Mouse (Mus musculus): ENCODE measurements around the gene Mip. TPM values are rescaled to one million over a fixed set of nuclear protein-coding genes. Genes with fewer than 3 reads are reported as not detected.
"Not testable (repeated sequence)": the region's sequence is repeated elsewhere in the genome, so short reads cannot be mapped to it uniquely, and the experiment has no call there.

Gene Mip
- not detected for total RNA-seq (2021)

DNA sequence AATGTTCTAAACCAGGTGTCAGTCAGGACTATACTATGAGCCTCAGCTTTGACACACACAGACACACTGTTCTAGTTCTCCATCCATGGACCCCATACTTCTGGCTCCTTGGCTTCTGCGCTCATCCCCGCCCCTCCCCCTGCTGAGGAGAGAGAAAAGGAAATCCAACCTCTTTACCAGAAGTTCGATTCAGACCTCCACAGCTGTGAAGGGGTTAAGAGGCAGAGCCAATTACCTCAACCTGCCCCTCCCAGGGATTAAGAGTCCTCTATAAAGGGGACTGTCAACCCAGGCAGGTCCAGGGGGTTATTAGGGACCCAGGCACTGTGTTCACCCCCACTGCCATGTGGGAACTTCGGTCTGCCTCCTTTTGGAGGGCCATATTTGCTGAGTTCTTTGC is at the start of gene Mip:
Gene Mip (plus strand): TSS at position 301 of the 400 bp plus-strand sequence.
- DNase-seq (ENCODE audit: extremely low spot score in 1 of 2, low spot score in 2 of 2), result no peak
- intact Hi-C loops (cut with DNase I), result no loop called here

DNA sequence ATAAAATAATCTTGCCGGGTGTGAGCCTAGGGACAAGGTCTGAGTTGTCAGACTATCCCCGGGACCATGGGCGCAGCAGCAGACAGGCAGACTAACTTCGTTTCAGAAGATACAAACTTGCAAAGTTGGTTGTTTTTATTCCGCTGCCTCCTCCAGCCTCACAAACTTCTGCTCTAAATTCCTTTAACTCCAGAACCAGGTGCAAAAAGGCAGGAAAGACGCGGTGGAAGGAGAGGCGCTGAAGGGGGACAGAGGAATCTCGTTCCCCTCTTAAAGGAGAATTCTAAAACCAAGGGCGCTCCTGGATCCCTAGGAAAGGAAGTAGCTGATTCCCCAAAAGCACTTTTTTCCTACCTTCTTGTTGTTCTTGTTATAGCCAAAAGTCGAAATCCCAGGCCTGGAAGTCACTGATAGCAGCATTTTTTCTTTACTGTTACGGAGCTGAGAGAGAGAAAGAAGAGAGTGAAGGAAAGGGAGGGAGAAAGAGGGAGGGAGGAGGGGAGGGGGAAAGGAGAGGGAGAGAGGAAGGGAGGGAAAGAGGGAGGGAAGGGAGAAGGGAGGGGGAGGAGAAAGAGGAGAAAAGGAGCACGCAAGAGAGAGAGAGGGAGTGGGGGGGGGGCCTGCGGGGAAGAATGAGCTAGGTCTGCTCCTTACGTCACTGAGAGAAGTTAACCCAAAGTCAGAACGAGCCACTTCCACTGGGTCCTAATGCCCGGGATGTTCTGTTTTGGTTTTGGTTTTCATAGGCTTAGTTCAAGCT is 49.5 kb upstream of the Mip start:
- intact Hi-C loops (cut with DNase I), result no loop called here
- DNase-seq (ENCODE audit: extremely low spot score in 1 of 2, low spot score in 2 of 2), result peak; percentile 25 to 62

DNA sequence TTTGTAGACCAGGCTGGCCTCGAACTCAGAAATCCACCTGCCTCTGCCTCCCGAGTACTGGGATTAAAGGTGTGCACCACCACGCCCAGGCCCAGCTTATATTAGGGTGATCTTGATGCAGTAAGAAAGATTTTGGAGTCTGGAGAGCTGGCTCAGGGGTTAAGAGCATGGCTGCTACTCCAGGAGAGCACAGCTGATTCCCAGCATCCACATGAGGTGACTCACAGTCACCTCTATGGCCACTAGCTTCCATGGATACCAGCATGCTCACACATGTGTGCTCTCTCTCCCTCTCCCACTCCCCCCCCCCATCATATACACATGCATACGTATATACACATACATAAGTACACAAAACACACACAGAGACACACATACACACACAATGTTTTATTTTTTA is 48.3 kb upstream of the Mip start:
- intact Hi-C loops (cut with DNase I), result no loop called here
- no peak for DNase-seq (ENCODE audit: extremely low spot score in 1 of 2, low spot score in 2 of 2)

DNA sequence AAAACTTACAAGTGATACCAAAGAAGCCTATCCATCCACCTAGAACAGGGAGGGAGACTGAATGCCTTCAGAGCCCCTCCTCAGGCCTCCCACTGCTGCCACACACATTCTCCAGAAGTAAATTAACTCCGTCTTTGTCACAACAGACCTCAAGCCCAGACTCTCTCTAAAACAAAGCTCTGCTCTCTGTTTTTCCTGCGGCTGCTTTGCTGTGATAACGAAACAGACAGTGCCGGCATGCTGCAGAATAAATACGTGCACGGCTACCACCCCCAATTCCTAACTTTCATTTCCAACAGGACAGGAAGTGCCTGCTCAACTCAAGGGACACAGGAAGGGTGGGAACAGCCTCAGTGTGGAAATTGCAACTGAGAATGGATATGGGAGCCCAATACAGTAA is 45.6 kb upstream of the Mip start, which contains the start of gene Rbms2:
Gene Rbms2 (minus strand): TSS at position 309 of the 400 bp plus-strand sequence.
- DNase-seq (ENCODE audit: extremely low spot score in 1 of 2, low spot score in 2 of 2), result no peak

DNA sequence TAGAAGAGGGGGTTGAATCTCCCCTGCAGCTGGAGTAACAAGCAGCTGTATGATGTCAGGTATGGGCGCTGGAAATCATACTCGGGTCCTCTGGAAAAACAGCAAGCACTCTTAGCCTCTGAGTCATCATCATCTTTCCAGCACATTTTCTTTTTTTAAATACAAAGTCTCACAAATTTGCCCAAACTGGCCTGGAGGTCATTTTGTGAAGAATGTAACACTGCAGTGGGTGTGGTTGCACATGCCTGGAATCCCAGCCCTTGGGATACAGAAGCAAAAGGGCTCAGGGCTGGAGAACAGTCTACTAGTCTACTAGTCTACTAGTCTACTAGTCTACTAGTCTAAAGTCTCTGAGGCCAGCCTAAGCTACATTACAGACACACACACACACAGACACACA is 41.3 kb upstream of the Mip start:
- intact Hi-C loops (cut with DNase I), result loop anchor here (10.0 kb wide), 1 partner anchor 449 kb away; the partner anchor contains the start of gene Zbtb39
- DNase-seq (ENCODE audit: extremely low spot score in 1 of 2, low spot score in 2 of 2), result no peak

More for the DNA sequence above, 45.6 kb upstream of the Mip start, which contains the start of gene Rbms2:
- intact Hi-C loops (cut with DNase I), result loop anchor here (10.0 kb wide), 1 partner anchor 445 kb away; the partner anchor contains the start of gene Zbtb39

DNA sequence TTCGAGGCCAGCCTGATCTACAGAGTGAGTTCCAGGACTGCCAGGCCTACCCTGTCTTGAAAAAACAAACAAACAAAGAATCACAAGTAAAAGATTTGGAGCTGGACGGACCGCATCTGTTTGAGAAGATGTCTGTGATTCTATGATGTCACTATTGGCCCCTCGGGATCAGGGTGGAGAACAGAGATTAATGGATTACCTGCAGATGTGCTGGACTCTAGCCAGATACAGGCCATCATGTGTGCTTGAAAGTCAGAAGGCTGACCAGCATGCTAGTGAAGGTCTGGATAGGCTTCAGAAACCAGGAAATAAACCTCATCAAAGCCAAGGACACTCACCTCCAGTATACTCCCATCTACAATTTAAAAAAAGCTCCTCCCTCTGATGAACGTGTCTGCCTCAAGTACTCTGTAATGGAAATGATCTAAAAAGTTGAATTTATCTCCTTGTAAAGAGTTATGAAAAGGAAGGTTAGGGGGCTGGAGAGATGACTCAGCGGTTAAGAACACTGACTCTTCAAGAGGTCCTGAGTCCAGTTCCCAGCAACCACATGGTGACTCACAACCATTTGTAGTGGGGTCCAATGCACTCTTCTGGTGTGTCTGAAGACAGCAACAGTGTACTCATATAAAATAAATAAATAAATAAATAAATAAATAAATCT is 40.2 kb upstream of the Mip start:
- DNase-seq (ENCODE audit: extremely low spot score in 1 of 2, low spot score in 2 of 2), result no peak
- intact Hi-C loops (cut with DNase I), result loop anchor here (5.0 to 10.0 kb wide), 2 partner anchors 93 to 451 kb away; partner anchors contain the start of genes Baz2a and Zbtb39

DNA sequence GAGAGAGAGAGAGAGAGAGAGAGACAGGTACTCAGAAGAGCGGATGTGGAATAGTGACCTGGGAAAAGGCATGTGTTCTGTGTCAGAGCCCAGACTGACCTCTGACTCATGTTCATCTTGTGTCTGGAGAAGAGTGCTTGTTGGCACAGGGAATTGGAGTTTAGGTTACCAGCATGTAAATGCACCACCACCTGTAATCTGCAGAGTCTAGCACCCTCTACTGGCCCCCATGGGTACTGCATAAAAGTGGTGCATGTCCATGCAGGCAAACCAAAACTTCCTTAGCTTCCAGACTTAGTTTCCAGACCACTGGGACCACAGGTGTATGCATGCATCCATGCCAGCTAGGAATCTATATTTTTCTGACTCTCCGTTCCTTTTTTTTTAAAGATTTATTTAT is 39.7 kb upstream of the Mip start:
- intact Hi-C loops (cut with DNase I), result loop anchor here (5.0 to 10.0 kb wide), 2 partner anchors 94 to 451 kb away; partner anchors contain the start of genes Baz2a and Zbtb39
- peak; percentile 26 to 74 for DNase-seq (ENCODE audit: extremely low spot score in 1 of 2, low spot score in 2 of 2)

DNA sequence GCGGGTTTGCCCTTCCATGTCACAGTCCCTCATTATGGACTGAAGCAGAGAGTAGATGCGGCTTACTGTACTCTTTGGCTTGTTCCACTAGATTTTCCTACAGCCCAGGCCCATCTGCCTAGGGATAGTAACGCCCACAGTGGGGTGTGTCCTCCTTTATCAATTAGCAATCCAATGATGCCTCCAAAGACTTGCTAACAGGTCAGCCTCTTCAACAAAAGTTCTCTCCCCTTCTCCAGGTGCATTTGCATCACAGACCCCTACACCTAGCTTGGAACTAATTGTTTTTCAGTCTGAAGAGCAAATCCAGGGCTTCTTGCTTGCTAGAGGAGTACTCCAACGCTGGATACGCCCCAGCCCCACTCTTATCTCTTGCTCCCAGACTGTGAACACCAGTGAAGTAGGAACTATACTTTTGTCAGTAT is 38.4 kb upstream of the Mip start:
- no peak for DNase-seq (ENCODE audit: extremely low spot score in 1 of 2, low spot score in 2 of 2)
- intact Hi-C loops (cut with DNase I), result loop anchor here (5.0 to 10.0 kb wide), 2 partner anchors 95 to 452 kb away; partner anchors contain the start of genes Baz2a and Zbtb39

DNA sequence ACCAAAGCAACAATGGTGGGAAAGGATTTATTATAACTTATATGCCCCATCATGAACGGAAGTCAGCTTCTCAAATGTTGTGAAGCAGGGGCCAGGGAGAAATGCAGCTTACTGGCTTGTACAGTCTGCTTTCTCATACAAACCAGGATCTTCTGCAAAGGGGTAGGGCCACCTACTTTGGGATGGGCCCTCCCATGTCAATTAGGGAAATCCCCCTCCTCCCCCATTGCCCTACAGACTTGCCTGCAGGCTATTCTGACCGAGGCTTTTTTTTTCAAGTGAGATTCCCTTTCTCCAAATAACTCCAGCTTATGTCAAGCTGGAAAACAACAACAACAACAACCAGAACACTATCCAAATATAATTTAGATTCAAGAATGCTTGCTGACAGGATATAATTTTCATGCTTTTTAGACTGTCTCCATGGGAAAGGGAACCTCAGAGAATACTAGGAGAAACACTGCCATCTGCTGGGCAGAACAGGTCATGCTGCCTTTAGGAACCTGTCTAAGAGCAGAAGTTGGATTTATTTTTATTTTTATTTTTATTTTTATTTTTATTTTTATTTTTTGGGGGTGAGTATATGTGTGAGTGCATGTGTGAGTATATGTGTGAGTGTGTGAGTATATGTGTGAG is 37.3 kb upstream of the Mip start:
- intact Hi-C loops (cut with DNase I), result loop anchor here (2.0 to 10.0 kb wide), 3 partner anchors 46 to 454 kb away; partner anchors contain the start of genes Baz2a and Zbtb39
- DNase-seq (ENCODE audit: extremely low spot score in 1 of 2, low spot score in 2 of 2), result peak; percentile 68 to 74

DNA sequence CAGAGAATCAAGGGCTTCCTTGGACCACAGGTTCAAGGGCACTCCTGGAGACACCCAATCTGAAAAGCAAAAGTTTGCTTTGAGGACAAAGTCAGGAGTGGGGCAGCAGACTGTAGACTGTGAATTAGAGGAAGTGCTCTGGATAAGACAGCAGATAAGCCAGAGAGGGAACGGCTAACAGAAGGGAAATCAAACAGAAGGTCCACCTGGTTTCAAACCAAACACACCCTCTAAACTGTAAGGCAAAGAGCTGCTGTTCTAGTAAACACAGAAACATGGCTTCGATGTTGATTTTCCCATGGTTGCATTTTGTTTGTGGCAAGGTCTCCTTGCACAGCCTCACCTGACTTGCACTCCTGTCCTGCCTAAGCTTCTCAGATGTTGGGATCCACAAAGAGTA is 34.2 kb upstream of the Mip start:
- no peak for DNase-seq (ENCODE audit: extremely low spot score in 1 of 2, low spot score in 2 of 2)
- intact Hi-C loops (cut with DNase I), result loop anchor here (10.0 kb wide), 1 partner anchor 247 kb away; no protein-coding TSS in a partner anchor

DNA sequence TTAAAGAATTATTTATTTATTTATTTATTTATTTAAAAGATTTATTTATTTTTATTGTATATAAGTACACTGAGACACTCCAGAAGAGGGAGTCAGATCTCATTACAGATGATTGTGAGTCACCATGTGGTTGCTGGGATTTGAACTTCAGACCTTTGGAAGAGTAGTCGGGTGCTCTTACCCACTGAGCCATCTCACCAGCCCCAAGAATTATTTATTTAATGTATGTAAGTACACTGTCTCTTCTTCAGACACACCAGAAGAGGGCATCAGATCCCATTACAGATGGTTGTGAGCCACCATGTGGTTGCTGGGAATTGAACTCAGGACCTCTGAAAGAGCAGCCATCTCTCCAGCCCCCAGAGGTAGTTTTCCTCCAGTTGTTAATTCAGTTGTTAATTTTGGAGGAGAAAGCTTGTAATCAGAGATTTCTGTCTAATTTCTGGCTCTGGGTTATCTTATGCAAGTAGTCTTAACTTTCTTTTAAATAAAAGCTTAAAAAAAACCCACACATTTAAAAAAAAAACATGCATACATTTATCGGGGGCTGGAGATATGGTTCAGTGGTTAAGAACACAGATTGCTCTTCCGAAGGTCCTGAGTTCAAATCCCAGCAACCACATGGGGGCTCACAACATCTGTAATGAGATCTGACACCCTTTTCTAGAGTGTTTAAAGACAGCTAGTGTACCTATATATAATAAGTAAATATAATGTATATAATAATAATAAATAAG is 33.4 kb upstream of the Mip start:
- intact Hi-C loops (cut with DNase I), result loop anchor here (10.0 kb wide), 1 partner anchor 247 kb away; no protein-coding TSS in a partner anchor
- not testable (repeated sequence) for DNase-seq (ENCODE audit: extremely low spot score in 1 of 2, low spot score in 2 of 2)

DNA sequence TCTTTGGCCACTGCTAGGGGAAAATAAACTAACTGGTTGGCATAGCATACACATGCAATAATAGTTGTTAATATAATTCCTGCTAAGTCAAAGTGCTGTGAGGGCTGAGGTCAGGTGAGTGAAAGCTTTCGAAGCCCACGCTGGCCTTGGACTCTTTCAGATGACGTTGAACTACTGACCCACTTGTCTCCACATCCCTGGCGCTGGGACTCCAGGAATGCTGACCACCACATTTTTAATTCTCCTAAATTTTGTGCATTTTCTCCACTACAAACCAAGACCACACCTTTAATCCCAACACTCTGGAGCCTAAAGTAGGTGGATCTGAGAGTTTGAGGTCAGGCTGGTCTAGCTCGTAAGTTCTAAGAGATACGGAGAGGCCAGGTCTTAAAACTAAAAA is 32.5 kb upstream of the Mip start:
- intact Hi-C loops (cut with DNase I), result loop anchor here (10.0 kb wide), 1 partner anchor 248 kb away; no protein-coding TSS in a partner anchor
- DNase-seq (ENCODE audit: extremely low spot score in 1 of 2, low spot score in 2 of 2), result no peak

DNA sequence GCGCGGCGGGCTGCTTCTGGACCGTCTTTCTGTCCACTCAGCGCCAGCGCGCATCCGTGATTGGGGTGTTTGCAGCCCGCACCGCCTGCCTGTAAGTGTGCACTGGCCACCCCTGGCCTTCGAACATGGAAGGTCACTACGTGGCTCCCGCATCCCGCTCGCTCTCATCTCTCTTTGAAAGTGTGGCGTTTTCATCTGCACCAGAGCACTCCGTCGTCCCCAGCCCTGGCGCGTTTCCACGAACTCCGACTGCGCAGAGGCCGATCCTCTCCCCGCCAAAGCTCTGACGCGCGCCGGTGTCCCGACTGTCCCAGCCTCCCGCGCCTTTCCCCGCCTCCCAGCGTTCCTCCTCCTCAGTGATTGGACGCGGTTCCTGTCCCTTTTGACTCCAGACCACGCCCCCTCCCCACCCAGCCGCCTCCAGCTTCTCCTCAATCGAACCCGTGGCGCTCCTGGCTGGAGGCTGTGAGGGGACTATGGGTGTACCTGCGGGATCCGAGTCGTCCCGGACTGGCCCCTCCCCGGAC is 31.6 kb upstream of the Mip start, which contains the start of gene Gls2:
Gene Gls2 (plus strand): TSS at position 434 of the 527 bp plus-strand sequence.
- DNase-seq (ENCODE audit: extremely low spot score in 1 of 2, low spot score in 2 of 2), result peak; percentile 96 to 99
- intact Hi-C loops (cut with DNase I), result loop anchor here (10.0 kb wide), 1 partner anchor 249 kb away; no protein-coding TSS in a partner anchor

DNA sequence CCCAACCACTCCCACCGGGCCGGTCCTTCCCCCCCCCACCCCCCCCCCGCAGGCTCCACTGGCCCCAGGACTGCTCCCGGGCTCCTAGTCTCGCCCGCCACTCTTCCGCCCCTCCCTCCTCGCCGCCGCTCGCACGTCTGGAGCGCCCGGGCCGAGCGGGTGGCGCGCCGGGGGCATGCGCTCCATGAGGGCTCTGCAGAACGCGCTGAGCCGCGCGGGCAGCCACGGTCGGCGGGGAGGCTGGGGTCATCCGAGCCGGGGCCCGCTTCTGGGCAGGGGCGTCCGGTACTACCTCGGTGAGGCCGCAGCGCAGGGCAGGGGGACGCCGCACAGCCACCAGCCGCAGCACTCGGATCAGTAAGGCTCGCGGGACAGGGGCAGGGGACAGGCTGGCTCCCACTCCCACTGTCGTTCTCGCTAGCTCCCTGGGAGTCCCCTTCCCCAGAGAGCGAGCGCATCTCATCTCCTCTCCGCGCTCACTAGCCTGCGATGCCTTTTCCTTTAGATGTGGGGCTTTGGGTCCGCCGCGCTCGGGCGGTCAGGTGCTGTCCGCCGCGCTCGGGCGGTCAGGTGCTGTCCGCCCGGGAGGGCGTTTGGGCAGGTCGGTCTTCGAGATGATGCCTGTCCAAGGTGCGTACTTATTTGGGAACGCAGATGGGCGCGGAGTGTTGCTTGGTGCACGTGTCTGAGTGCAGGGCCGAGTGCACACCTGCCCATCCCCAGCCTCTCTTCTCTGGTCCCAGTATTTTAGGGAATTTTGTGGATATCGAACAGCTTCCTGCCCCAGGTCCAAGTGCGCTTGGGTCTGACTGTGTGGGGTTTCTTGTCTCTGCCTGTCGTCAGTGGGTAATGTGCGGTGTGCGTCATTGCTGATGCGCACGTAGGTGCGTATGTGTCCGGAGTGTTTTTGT is 30.8 kb upstream of the Mip start:
- intact Hi-C loops (cut with DNase I), result loop anchor here (10.0 kb wide), 1 partner anchor 250 kb away; no protein-coding TSS in a partner anchor
- DNase-seq (ENCODE audit: extremely low spot score in 1 of 2, low spot score in 2 of 2), result no peak

DNA sequence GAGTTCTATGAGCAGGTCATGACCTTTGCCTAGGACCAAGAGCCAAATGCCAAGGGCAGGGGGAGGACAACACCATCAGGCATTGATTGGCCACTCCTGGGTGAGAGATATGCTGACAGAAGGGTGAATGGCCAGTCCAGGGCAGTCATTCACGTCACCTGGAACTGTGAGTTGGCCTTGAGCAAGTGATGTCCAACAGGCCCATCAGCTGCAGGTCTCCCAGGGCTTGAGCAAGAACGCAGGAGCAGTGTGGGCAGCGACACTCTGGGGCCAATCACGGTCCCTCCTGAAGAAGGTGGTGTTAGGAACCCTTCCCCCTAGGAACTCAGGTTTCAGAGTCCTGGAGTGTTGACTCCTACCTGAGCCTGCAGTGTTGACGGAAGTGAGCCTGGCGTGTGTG is 23.8 kb upstream of the Mip start:
- intact Hi-C loops (cut with DNase I), result no loop called here
- no peak for DNase-seq (ENCODE audit: extremely low spot score in 1 of 2, low spot score in 2 of 2)

DNA sequence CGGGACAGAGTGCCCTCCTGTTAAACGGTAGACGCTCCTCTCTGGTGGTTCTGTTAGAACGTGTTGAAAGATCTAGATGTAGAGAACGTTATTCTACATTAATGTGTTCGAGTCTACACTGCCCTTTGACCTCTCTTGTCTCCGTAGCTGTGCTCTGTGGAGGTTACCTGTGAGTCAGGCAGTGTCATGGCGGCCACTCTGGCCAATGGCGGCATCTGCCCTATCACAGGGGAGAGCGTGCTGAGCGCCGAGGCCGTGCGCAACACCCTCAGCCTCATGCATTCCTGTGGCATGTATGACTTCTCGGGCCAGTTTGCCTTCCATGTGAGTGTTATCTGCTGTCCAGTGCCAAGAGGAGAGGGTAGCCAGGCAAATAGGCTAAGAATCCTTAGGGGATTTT is 20.7 kb upstream of the Mip start:
- intact Hi-C loops (cut with DNase I), result no loop called here

DNA sequence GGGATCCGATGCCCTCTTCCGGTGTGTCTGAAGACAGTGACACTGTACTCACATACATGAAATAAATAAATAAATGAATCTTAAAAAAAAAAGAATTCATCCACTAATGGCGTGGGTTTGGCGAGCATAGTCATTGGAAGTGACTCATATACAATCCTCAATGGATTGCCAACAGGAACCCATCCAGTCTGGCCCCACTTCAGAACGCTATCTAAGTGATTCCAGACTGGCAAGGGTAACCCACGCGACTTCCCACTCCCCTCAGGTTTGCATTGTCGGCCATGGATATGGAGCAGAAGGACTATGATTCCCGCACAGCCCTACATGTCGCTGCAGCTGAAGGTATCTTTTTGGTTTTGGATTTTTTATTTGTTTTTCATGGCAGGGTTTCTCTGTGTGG is 17.3 kb upstream of the Mip start:
- no peak for DNase-seq (ENCODE audit: extremely low spot score in 1 of 2, low spot score in 2 of 2)
- intact Hi-C loops (cut with DNase I), result no loop called here

More for the DNA sequence above, 20.7 kb upstream of the Mip start:
- no peak for DNase-seq (ENCODE audit: extremely low spot score in 1 of 2, low spot score in 2 of 2)
